Mouse (Mus musculus) liver, postnatal 0 days (tissue): ENCODE results near the gene Steap3. TPM values are rescaled to one million over a fixed set of nuclear protein-coding genes. Genes with fewer than 3 reads are reported as not detected.

Source experiments
- ATAC-seq: fragments of 200-750 bp; cut with Nextera tagmentation; 2 replicates; pipeline ENCODE4 v1.8.0; 2017; ENCODE audit warnings: mild to moderate bottlenecking, moderate library complexity
- DNase-seq: peaks from one replicate; pipeline ENCODE4 v3.0.0-alpha.2; 2016
- H3K27ac ChIP-seq: fragments of 300-500 bp; sonication (generic); 2 replicates; pipeline ENCODE4 v1.5.1; 2014; ENCODE audit warnings: antibody characterized with exemption, moderate library complexity, mild to moderate bottlenecking, low read depth
- H3K27me3 ChIP-seq: fragments of 300-500 bp; sonication (generic); 2 replicates; pipeline ENCODE4 v1.6.1; 2014; ENCODE audit warnings: low read length, control low read depth, mixed read lengths; ENCODE audit not compliant: insufficient read depth
- H3K36me3 ChIP-seq: fragments of 300-500 bp; sonication (generic); replicated peaks from 2 replicates; pipeline ENCODE4 v1.6.1; 2014; ENCODE audit warnings: mild to moderate bottlenecking, control low read depth, low read length, moderate library complexity, mixed read lengths; ENCODE audit not compliant: insufficient read depth
- H3K4me1 ChIP-seq: fragments of 300-500 bp; sonication (generic); 2 replicates; pipeline ENCODE4 v1.6.1; 2014; ENCODE audit warnings: antibody characterized with exemption, mild to moderate bottlenecking, control low read depth; ENCODE audit not compliant: insufficient read depth
- H3K4me2 ChIP-seq: fragments of 300-500 bp; sonication (generic); 2 replicates; pipeline ENCODE4 v1.6.1; 2014; ENCODE audit warnings: low read depth, mild to moderate bottlenecking, low read length, moderate library complexity, mixed read lengths
- H3K4me3 ChIP-seq: fragments of 300-500 bp; sonication (generic); 2 replicates; pipeline ENCODE4 v1.5.1; 2014; ENCODE audit warnings: low read depth, low read length
- H3K9ac ChIP-seq: fragments of 300-500 bp; sonication (generic); replicated peaks from 2 replicates; pipeline ENCODE4 v1.6.1; 2014; ENCODE audit warnings: mild to moderate bottlenecking, moderate library complexity
- H3K9me3 ChIP-seq: fragments of 300-500 bp; sonication (generic); 2 replicates; pipeline ENCODE4 v1.6.1; 2016; ENCODE audit warnings: mild to moderate bottlenecking, control low read depth, low read length, mixed read lengths
- CTCF ChIP-seq: sonication (generic); IDR thresholded peaks from 2 replicates; pipeline ENCODE4 v1.5.1; 2016; ENCODE audit warnings: antibody characterized with exemption, low read depth
- EP300 ChIP-seq: IDR thresholded peaks from 2 replicates; pipeline ENCODE4 v1.6.1; 2016; ENCODE audit warnings: antibody characterized with exemption, low read depth, mild to moderate bottlenecking
- WGBS: fragments of 180-500 bp; shearing (Covaris S2); extraction: QIAGEN DNeasy Blood & Tissue Kit; methylation state at CpG from one replicate; pipeline ENCODE4 v1.1.7; 2014; ENCODE audit not compliant: insufficient replicate concordance; 5-methylcytosine and 5-hydroxymethylcytosine counted together
- polyA plus RNA-seq: library from polyadenylated mRNA; unstranded; fragments of >200 nt; fragmentation: Nextera tagmentation; extraction: Ambion mirVana; gene quantifications from 2 replicates; pipeline ENCODE4 v1.2.1, GENCODE M21; 2015

The Steap3 gene
- polyA plus RNA-seq, 1 experiment from 2014 or later: 27.2 TPM

DNA sequence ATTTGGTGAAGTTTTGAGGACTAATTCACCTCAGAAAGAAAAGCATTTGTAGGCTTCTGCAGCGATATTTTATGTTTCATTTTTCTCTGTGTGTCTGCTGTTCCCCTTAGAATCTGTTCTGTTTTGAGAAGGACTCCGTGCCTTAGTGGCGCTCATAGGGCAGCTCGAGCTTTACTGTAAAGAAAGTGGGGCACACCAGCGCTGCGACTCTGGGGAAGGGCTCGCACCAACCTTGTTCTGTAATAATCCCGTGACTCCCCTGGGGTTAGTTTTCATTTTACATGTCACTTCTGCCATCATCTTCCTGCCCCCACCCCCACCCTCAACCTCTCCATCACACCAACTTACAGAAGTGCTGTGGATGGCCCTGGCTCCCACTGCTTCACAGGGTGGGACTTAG is 95.4 kb downstream of the Steap3 start:
- Histone ChIP-seq H3K4me3 (no peak overlapping the region), H3K9me3 (no peaks in the 10 kb centered on the region), H3K4me1 (no peaks in the 10 kb centered on the region), H3K4me2 (no peak overlapping the region), H3K27me3 (no peaks in the 10 kb centered on the region), H3K27ac (no peak overlapping the region), H3K36me3 (no peaks in the 10 kb centered on the region), H3K9ac (no peak overlapping the region)
- DNase-seq: no peak
- WGBS: 84% methylated on average over 8 of the region's 8 CpGs
- ATAC-seq: no peak
- no peak for TF ChIP-seq EP300

DNA sequence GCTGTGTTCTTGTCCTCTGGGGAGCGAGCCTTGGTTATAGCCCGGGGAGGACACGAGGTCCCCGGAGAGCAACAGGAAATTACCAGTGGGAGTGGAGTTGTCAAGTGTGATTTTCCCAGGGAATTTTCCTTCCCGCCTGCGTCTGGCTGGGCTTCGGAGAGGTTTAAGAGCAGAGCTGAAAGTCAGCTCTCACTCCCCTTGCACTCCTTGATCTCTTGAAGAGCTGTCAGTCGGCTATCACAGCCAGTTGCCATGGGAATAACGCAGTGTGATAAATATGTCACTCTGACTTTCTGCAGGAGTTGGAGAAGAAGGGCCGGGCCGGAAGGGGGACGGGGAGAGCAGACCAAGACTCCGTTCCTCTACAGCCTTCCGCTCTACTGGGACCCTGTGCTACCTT is 96.2 kb downstream of the Steap3 start:
- 29% methylated on average over 14 of the region's 14 CpGs for WGBS
- no peak overlapping the region for H3K9ac ChIP-seq
- DNase-seq: no peak
- H3K4me3 ChIP-seq: no peak overlapping the region
- no peaks in the 10 kb centered on the region for H3K9me3 ChIP-seq
- no peaks in the 10 kb centered on the region for H3K36me3 ChIP-seq
- no peaks in the 10 kb centered on the region for H3K4me1 ChIP-seq
- TF ChIP-seq EP300 (no peak), CTCF (no peak)
- H3K27ac ChIP-seq: no peak overlapping the region
- H3K4me2 ChIP-seq: no peak overlapping the region
- no peak for ATAC-seq
- H3K27me3 ChIP-seq: no peaks in the 10 kb centered on the region

DNA sequence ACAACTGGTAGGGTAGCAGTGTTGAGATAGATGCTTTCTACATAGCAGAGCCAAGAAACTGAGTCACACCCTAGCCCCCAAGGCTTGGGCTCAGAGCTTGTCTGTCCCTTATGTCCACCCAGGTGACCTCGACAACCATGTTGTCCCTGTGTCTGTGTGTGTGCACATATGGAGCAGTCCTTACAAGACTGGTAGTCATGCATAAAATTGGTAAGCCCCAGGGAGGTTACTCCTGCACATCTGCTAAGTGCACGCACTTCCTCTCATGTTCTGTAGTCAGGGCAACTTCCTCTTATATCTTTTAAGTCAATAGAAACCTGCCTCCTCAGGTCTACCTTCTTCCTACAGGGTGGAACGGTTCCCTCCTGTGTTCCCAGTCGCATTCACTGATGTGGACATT is 97.5 kb downstream of the Steap3 start:
- H3K9me3 ChIP-seq: no peaks in the 10 kb centered on the region
- H3K4me1 ChIP-seq: no peaks in the 10 kb centered on the region
- ATAC-seq (peak; percentile 17; the same call in 1 of the 2 replicates), DNase-seq (no peak)
- no peaks in the 10 kb centered on the region for H3K36me3 ChIP-seq
- no peak overlapping the region for H3K9ac ChIP-seq
- TF ChIP-seq CTCF (no peak), EP300 (no peak)
- 41% methylated on average over 4 of the region's 4 CpGs for WGBS
- no peaks in the 10 kb centered on the region for H3K27me3 ChIP-seq
- H3K4me2 ChIP-seq: no peak overlapping the region
- no peak overlapping the region for H3K4me3 ChIP-seq
- no peak overlapping the region for H3K27ac ChIP-seq

DNA sequence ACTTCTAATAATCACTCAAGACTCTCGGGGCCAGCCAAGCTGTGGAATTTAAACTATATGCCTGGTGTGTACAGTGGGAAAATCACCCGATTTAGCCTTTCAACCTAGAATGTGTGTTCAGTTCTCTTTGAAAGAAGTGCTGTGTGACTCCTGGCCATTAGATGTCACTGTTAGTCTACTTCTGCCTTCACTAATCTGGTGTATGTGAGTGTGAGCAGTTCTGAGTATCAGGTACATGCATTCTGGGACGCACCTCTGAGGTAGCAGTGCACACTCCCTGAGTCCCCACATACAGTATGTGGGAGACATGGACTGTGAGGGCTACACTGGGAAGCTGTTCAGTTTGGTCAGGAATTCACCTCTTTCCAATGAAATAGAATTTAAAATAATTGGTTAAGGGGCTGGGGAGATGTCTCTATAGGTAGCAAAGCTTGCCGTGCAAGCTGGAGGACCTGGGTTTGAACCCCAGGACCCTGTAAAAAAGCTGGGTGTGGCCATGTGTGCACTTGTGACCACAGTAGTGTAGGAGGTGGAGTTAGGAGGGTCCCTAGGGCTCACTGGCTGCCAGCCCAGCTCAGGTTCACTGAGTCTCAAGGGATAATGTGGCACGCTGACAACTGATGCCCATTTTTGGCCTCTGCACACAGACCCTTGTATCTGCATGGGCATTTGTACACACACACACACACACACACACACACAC is 100.5 kb downstream of the Steap3 start:
- peak; percentile 78 for TF ChIP-seq CTCF
- TF ChIP-seq EP300: no peak
- no peaks in the 10 kb centered on the region for H3K27me3 ChIP-seq
- ATAC-seq: 0 out of 2 replicates have a peak, but pooled peaks have one; percentile 35
- 55% methylated on average over 5 of the region's 5 CpGs for WGBS
- H3K4me3 ChIP-seq: no peak overlapping the region
- H3K9ac ChIP-seq: no peak overlapping the region
- H3K4me2 ChIP-seq: no peak overlapping the region
- DNase-seq: no peak
- H3K9me3 ChIP-seq: no peaks in the 10 kb centered on the region
- no peak overlapping the region for H3K27ac ChIP-seq
- no peaks in the 10 kb centered on the region for H3K4me1 ChIP-seq
- H3K36me3 ChIP-seq: no peaks in the 10 kb centered on the region

DNA sequence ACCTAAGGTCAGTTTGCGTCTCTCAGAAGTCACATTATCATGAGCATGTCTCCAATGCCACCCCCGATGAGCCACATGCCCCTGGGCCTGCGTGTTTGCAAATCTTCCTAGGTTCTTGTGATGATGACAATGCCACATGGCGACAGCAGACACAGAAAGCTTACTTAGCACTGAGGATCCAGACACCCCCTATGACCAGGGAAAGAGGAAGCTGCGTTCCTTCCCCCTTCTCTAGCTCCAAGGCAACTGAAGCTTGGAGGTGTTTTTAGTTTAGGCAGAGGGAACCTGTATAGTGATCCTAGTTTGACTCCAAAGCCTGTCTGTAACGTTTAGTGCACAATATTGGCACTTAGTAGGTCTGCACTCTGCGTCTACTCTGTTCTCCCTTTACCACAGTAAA is 102.2 kb downstream of the Steap3 start:
- Histone ChIP-seq H3K9me3 (no peaks in the 10 kb centered on the region), H3K4me1 (no peaks in the 10 kb centered on the region), H3K4me2 (no peak overlapping the region), H3K9ac (no peak overlapping the region), H3K27me3 (no peaks in the 10 kb centered on the region), H3K36me3 (no peaks in the 10 kb centered on the region), H3K4me3 (no peak overlapping the region), H3K27ac (no peak overlapping the region)
- no peak for DNase-seq
- no peak for ATAC-seq
- 70% methylated on average over 7 of the region's 7 CpGs for WGBS
- TF ChIP-seq CTCF (no peak), EP300 (no peak)

DNA sequence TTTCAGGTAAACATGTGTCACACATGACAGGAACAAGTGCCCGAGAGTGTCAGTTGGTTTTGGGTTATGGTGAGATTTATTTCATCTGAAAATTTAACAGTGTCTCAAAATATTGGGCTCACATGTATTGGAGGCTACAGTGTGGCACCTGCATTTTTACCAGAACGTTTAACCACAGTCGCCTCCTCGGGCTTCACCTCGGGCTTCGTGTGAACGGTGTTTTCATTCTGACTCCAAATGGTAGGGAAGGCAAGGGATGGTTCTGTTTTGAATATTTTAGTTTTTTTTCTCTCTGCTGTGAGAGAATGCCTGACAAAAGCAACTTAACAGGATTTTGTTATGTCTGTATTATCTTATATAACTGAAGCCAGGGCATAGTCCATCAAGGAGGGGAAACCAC is 103.8 kb downstream of the Steap3 start:
- WGBS: 87% methylated on average over 7 of the region's 7 CpGs
- no peaks in the 10 kb centered on the region for H3K9me3 ChIP-seq
- H3K9ac ChIP-seq: no peak overlapping the region
- DNase-seq: no peak
- H3K4me3 ChIP-seq: no peak overlapping the region
- H3K4me2 ChIP-seq: no peak overlapping the region
- H3K4me1 ChIP-seq: no peaks in the 10 kb centered on the region
- TF ChIP-seq CTCF (no peak), EP300 (no peak)
- H3K27me3 ChIP-seq: no peaks in the 10 kb centered on the region
- H3K27ac ChIP-seq: no peak overlapping the region
- ATAC-seq: no peak
- H3K36me3 ChIP-seq: no peaks in the 10 kb centered on the region
